Comparison of ENCODE assay signal across 9 mouse cellular contexts in the genomic region with DNA sequence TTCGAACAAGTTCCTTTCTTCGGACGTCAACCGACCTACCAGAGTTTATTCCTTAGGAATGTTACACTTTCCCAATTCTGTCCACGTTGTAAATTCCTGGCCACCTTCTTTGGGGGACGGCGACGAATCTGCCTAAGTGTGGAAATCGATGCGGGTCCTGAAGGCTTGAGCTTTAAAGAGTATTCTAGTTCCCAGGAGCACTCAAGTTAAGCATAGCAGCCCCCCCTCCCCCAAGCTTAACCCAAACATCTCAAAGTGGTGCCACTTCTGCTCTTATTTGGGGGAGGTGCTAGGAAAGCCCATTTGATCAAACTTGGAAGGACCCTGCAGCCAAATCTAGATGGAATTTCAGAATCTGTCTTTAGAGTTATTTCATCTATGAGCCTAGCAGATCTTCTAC. TPM values are rescaled to one million over a fixed set of nuclear protein-coding genes. Genes with fewer than 3 reads are reported as not detected.
DNase-seq lines count a peak whose midpoint lies in the region; ATAC-seq lines count a peak whose summit lies in the region.
"Had no signal": no experiment of that assay in that cellular context is flagged by ENCODE, and none has a peak within 500 bp of the region (broad histone marks: within the 10 kb centered on the region; RNA-seq: fewer than 3 reads in every experiment).

No protein-coding gene starts in this region.

- peak overlapping the region; percentile 86 for H3K4me2 ChIP-seq in neural tube, embryonic 11.5 days (ENCODE audit: low read depth)
- peak overlapping the region; percentile 85 for H3K4me2 ChIP-seq in limb, embryonic 13.5 days (replicated peaks)
- H3K4me2 ChIP-seq in stomach, embryonic 16.5 days (ENCODE audit: low read depth, low read length): 0 out of 2 replicates have a peak overlapping the region, but pooled peaks have one; percentile 71

- H3K4me3 ChIP-seq in neural tube, embryonic 11.5 days (ENCODE audit: low read depth, low read length): peak overlapping the region; percentile 53
- H3K4me3 ChIP-seq in limb, embryonic 13.5 days: peak overlapping the region; percentile 49
- H3K4me3 ChIP-seq in stomach, embryonic 16.5 days (replicated peaks; ENCODE audit: low read length): peak overlapping the region; percentile 46; the same call in 1 of the 2 replicates

- H3K9ac ChIP-seq in neural tube, embryonic 11.5 days (ENCODE audit: low read length): peak overlapping the region; percentile 66
- no peak overlapping the region for H3K9ac ChIP-seq in limb, embryonic 13.5 days
- no peak overlapping the region for H3K9ac ChIP-seq in stomach, embryonic 16.5 days (ENCODE audit: low read length)

- WGBS in neural tube, embryonic 11.5 days: 0% methylated on average over 10 of the region's 10 CpGs
- WGBS in limb, embryonic 13.5 days: under 1% methylated on average over 10 of the region's 10 CpGs
- WGBS in stomach, embryonic 16.5 days: under 1% methylated on average over 10 of the region's 10 CpGs

- H3K4me1 ChIP-seq in neural tube, embryonic 11.5 days (ENCODE audit: control insufficient read depth, insufficient read depth, low read length): peaks cover 13% of the 10 kb centered on the region
- peaks cover 48% of the 10 kb centered on the region for H3K4me1 ChIP-seq in limb, embryonic 13.5 days
- H3K4me1 ChIP-seq in stomach, embryonic 16.5 days (ENCODE audit: control insufficient read depth, insufficient read depth, low read length): peaks cover 20% of the 10 kb centered on the region

- no peaks in the 10 kb centered on the region for H3K36me3 ChIP-seq in neural tube, embryonic 11.5 days (ENCODE audit: control insufficient read depth, insufficient read depth, low read length)
- H3K36me3 ChIP-seq in limb, embryonic 13.5 days: no peaks in the 10 kb centered on the region
- no peaks in the 10 kb centered on the region for H3K36me3 ChIP-seq in stomach, embryonic 16.5 days (ENCODE audit: control insufficient read depth, insufficient read depth, low read length)

- ATAC-seq in neural tube, embryonic 11.5 days (ENCODE audit: insufficient read depth, low FRiP score, low TSS enrichment): no peak
- ATAC-seq in limb, embryonic 13.5 days (ENCODE audit: low FRiP score, low read depth): no peak
- no peak for ATAC-seq in stomach, embryonic 16.5 days (ENCODE audit: insufficient read depth, low FRiP score)
- ATAC-seq: inflammation-experienced regulatory T-cells, adult 6 months had no signal

- peak; percentile 50 for DNase-seq in embryo, embryonic 10.5 days (ENCODE audit: low spot score)
- no peak for DNase-seq in embryo, embryonic 11 days
- DNase-seq in neural tube, embryonic 11.5 days (ENCODE audit: low spot score): no peak
- DNase-seq in neural tube, embryonic 10.5 days (ENCODE audit: extremely low spot score, low spot score): no peak
- DNase-seq in gastrocnemius, postnatal 10 days: no peak
- DNase-seq in natural killer cell, adult 2 months (ENCODE audit: low spot score in 2 of 2): no peak

- peaks cover 92% of the 10 kb centered on the region for H3K27me3 ChIP-seq in neural tube, embryonic 11.5 days (ENCODE audit: control insufficient read depth, insufficient read depth, low read length)
- H3K27me3 ChIP-seq in limb, embryonic 13.5 days: peaks cover 99% of the 10 kb centered on the region
- peaks cover 97% of the 10 kb centered on the region for H3K27me3 ChIP-seq in stomach, embryonic 16.5 days (ENCODE audit: control insufficient read depth, insufficient read depth, low read length)

- peak overlapping the region; percentile 67 for H3K27ac ChIP-seq in neural tube, embryonic 11.5 days (ENCODE audit: low read depth, low read length)
- H3K27ac ChIP-seq in limb, embryonic 13.5 days: no peak overlapping the region
- no peak overlapping the region for H3K27ac ChIP-seq in stomach, embryonic 16.5 days (ENCODE audit: low read length)

- no peaks in the 10 kb centered on the region for H3K9me3 ChIP-seq in neural tube, embryonic 11.5 days (ENCODE audit: control insufficient read depth, low read length)
- H3K9me3 ChIP-seq in limb, embryonic 13.5 days: no peaks in the 10 kb centered on the region
- H3K9me3 ChIP-seq in stomach, embryonic 16.5 days (replicated peaks; ENCODE audit: control insufficient read depth, low read length): no peaks in the 10 kb centered on the region

RNA-seq across cellular contexts. Expression of a gene that starts 1.1 kb away (rescaled TPM):
- polyA plus RNA-seq in neural tube, embryonic 11.5 days (2014; fragmentation: Nextera tagmentation; extraction: Ambion mirVana): 42.4 and 46.3 TPM in 2 replicates
- 0.06 and 0.17 TPM in 2 replicates for polyA plus RNA-seq in limb, embryonic 13.5 days (2015; fragmentation: Nextera tagmentation; extraction: Ambion mirVana)
- polyA plus RNA-seq in stomach, embryonic 16.5 days (2015; fragmentation: Nextera tagmentation; extraction: Ambion mirVana): 0.31 and 0.32 TPM in 2 replicates
- not detected for total RNA-seq in gastrocnemius, postnatal 10 days (2021)
- polyA plus RNA-seq: inflammation-experienced regulatory T-cells, adult 6 months had no signal

RNA-seq across cellular contexts. Expression of a gene that starts 13.1 kb away (rescaled TPM):
- 54.4 and 55.8 TPM in 2 replicates for polyA plus RNA-seq in neural tube, embryonic 11.5 days (2014; fragmentation: Nextera tagmentation; extraction: Ambion mirVana)
- polyA plus RNA-seq in limb, embryonic 13.5 days (2015; fragmentation: Nextera tagmentation; extraction: Ambion mirVana): 54.1 and 55.7 TPM in 2 replicates
- polyA plus RNA-seq in stomach, embryonic 16.5 days (2015; fragmentation: Nextera tagmentation; extraction: Ambion mirVana): 50.1 and 55.3 TPM in 2 replicates
- total RNA-seq in gastrocnemius, postnatal 10 days (2021): 10 to 100 TPM; 13.0 to 15.7 TPM

Comparison
In these comparisons a context has a peak if more than half of its experiments do, and no peak if none do; other contexts are left out.
1. RNA of a gene that starts 1.1 kb away (polyA plus RNA-seq): 42.4 to 46.3 TPM in neural tube, embryonic 11.5 days; 0.31 to 0.32 TPM in stomach, embryonic 16.5 days and 0.06 to 0.17 TPM in limb, embryonic 13.5 days; every median in the first group is over 10 times any median in the second.
2. Peak in every context shown above with its lines, with median percentiles within 50 percentile points of each other: H3K4me2 ChIP-seq and H3K4me3 ChIP-seq.